Mouse (Mus musculus) urinary bladder, adult 2 months (tissue): ENCODE results near the gene Wrap53. TPM values are rescaled to one million over a fixed set of nuclear protein-coding genes. Genes with fewer than 3 reads are reported as not detected.

Experiments used
- DNase-seq: peaks from one replicate; pipeline ENCODE4 v3.0.0; 2022; ENCODE audit warnings: low spot score
- polyA plus RNA-seq: library from polyadenylated mRNA; depleted of rRNA; stranded (reverse); fragments of >200 nt; gene quantifications from 2 replicates; pipeline ENCODE4 v1.2.3, GENCODE M21; 2012

The Wrap53 gene
- polyA plus RNA-seq, 1 experiment, result 7.3 TPM

GRCm38 (mm10) chr11:69601768-69602167, 21.7 kb upstream of the Wrap53 start:
- DNase-seq, result no peak

DNA sequence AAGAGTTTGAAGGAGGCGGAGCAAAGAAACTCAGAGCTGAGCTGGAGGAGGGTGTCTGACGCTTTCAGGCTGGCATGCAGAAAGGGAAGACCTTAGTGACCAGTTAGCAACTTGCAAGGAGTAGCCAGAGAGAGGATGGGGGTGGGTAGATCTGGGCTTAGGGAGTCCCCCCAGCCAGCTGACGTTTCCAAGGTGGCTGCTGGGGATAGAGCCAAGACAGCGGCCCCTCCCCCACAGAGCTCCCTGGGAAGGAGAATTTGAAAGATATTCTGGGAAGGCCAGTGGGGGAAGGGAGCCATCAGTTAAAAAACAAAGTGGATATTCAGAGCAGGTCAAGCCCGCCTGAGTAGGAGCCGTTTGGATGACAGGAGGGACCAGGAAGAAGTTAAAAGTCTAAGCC, 20.0 kb upstream of the Wrap53 start:
- no peak for DNase-seq

DNA sequence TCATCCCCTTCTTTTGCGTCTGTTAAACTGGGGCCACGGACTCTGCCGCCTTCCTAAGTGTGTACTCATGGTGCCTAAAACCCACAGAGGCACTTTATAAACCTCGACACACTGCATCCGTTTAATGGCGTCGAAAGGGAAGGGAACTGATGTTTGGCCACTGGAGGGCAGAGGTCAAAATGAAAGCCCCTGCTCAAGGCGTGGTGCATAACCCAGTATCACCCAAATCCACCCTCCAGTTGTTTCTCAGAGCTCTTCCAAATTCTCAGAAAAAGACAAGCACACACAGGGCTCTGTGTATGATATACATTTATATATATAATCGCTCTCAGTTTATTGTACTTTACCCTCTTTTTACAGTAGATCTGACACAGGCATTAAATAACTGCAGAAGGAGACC, 19.4 kb upstream of the Wrap53 start:
- no peak for DNase-seq

GRCm38 (mm10) chr11:69594853-69595252, 14.8 kb upstream of the Wrap53 start:
- no peak for DNase-seq

GRCm38 (mm10) chr11:69592799-69593198, 12.7 kb upstream of the Wrap53 start:
- no peak for DNase-seq

DNA sequence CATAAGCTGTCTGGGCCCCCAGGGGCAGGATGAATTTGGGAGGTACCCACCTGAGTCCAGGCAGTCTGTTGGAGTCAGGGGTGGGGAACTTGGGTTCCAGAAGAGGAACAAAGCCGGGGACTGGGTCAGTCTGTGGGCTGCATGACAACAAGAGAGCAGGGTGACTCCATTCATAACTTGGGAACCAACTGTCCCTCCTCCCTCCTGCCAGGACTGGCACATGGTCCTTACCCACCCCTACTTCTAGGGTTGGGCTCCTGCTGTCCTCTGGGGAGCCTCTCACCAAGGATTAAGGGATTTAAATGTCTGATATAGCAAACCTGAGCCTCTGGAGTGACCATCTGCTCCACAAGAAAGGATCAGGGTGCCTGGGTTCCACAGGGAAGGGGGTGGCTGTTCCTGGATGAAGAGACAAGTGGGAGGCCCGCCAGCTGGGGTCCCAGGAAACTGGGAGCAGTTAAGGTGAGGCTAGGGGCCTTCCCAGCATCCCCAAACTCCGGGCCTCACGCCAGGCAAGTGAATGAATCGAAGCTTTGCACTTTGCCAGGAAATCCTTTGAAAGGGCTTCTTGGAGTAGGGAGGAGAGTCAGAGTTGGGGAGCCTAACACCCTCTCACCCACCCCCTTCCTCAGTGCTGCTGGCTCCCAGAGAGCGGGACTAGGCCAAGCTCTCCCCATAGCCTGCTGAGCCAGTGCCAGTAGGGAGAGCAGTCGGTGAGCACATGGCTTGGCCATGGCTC, 12.0 kb upstream of the Wrap53 start:
- DNase-seq, result no peak

- DNase-seq, result no peak
Observed at GRCm38 (mm10) chr11:69591424-69591823, 11.4 kb upstream of the Wrap53 start.

DNA sequence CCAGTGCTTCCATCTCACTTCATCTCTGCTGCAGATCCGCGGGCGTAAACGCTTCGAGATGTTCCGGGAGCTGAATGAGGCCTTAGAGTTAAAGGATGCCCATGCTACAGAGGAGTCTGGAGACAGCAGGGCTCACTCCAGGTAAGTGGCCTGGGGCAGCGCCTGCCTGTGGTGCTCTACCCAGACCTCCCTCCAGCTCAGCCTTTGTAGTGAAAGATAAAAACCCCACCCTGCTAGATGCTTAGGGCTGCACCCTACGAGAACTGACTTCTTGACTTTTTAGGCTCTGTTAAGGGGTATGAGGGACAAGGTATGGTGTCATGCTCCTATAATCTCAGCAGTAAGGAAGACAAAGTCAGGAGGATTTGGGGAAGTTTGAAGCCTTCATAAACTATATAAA, 10.6 kb upstream of the Wrap53 start:
- no peak for DNase-seq

DNA sequence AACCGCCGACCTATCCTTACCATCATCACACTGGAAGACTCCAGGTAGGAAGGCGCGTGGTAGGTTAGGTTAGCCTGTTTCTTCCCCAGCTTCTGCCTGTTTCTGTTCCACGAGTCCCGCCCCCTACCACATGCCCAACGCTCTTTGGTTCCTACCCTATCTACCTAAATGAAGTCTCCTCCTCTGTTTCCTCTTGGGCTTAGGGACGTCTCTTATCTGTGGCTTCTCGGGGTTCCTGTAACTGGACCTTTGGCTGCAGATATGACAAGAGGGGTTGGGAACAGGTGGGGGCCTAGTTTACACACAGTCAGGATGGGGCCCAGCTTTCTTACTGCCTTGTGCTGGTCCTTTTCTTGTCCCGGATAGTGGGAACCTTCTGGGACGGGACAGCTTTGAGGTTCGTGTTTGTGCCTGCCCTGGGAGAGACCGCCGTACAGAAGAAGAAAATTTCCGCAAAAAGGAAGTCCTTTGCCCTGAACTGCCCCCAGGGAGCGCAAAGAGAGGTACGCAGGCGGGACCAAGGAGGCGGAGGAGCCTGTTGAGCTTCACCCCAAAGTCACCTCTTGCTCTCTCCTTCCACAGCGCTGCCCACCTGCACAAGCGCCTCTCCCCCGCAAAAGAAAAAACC, 9.3 kb upstream of the Wrap53 start:
- no peak for DNase-seq

GRCm38 (mm10) chr11:69585718-69586325, 5.8 kb upstream of the Wrap53 start:
- no peak for DNase-seq

GRCm38 (mm10) chr11:69584937-69585336, 4.9 kb upstream of the Wrap53 start:
- no peak for DNase-seq

GRCm38 (mm10) chr11:69584008-69584407, 4.0 kb upstream of the Wrap53 start:
- no peak for DNase-seq

- no peak for DNase-seq
Observed at GRCm38 (mm10) chr11:69582230-69582805, 2.3 kb upstream of the Wrap53 start.

GRCm38 (mm10) chr11:69581814-69582213, 1.8 kb upstream of the Wrap53 start:
- DNase-seq, result no peak

DNA sequence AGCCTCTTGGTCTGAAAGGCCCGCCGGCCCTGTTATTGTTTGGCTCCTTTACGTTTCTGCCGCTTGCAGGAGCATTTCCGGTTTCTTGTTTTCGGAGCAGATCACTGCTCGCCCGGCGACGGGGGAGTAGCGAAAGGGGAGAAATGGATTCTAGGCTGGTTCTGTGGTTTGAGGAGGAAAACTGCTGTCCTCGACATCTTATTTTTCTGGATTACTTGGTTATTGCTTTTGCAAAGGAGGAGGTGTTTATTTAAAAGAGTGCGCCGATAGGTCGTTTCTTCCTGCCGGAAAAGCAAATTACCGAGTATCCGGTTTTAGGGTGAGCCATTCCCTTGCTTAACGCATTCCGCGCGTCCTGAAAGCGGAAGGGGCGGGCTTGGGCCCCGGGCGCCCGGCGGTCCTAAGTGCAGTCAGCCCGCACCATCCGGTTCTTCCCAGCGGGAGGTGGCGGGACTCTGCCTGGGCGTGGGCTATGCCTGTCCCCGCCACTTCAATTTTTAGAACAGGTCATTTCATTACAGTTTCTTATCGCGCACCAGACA, 1.2 kb upstream of the Wrap53 start:
- DNase-seq, result peak; percentile 73

DNA sequence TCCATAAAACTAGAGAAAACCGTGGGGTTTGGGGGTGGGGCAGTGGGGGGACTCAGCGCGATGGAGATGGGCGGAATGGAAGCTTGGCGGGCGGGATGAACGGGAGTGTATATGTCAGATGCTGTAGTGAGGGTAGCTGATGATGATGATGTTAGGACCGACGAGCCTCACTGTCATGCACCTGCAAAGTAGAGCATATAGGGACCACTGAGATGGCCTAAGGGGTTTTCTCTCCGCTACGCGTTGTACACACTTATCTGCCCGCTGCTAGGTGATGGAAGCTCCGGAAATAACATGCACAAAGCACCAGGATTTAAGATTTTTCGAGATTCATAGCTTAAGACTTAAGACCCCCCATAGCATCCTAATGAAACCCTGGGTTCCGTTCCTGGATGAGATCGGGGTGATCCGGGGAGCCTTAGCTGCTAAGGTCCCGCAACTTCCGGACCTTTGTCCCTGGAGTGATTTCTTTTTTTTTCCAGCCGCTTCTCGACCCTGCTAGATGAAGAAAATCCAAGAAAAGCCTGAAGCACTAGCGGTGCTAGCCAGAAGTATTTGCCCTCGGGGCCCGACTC, 604 bp upstream of the Wrap53 start:
- no peak for DNase-seq

GRCm38 (mm10) chr11:69579128-69580017, 682 bp downstream of the Wrap53 start:
- DNase-seq, result peak; percentile 96

GRCm38 (mm10) chr11:69578301-69578700, 1.8 kb downstream of the Wrap53 start:
- DNase-seq, result no peak

DNA sequence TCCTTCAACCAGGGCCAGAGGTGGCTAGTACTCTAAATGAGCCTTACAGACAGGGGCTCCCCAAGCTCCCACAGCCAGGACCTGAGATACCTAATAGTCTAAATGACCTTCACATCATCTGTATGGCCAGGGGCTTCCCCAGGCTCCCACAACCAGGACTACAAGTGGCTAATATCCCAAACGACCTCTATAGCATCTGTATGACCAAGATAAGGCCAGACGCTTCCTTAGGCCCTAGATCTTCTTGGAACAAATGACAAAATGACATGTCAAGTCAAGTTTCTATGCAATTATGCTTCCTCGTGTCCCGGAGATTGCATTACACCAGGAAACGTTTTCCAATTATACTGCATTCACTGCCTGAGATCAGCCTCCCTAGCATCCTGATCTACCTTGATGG, 3.7 kb downstream of the Wrap53 start:
- no peak for DNase-seq

DNA sequence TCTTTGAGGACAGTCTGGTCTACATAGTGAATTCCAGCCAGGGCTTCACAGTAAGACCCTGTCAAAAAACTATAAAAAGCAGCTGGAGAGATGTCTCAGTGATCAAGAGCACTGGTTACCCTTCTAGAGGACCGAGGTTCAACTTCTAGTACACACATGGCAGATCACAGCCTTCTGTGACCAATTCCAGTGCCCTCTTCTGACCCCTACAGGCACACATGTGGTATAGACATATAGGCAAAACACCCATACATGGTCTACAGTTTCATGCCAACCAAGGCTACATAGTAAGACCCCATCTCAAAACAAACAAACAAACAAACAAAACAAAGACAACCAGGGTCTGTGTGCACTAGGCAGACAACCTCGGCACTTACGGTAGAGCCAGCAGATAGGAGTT, 4.8 kb downstream of the Wrap53 start:
- DNase-seq, result no peak

DNA sequence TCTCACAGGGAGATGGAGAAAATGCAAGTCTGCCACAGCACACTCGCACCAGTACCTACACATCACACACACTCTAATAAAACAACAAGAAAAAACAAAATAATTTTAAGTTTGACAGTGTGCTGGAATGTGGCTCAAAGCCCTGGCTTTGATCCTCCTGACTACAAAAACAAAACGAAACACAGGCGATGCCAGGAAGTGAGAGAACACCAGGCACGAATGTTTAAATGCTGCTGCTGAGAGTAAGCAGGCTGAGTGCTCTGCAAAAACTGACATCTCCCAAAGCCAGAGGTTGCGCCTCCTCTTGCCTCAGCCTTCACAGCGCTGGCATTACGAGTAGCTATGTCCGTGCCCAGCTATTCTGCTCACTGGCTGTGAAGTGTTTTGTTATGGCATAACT, 14.9 kb downstream of the Wrap53 start:
- DNase-seq, result no peak
